Mouse (Mus musculus): ENCODE results near the gene Cited4.
A peak's percentile ranks its signal among the peaks of the same experiment; 100 is the strongest.

Gene Cited4

DNA sequence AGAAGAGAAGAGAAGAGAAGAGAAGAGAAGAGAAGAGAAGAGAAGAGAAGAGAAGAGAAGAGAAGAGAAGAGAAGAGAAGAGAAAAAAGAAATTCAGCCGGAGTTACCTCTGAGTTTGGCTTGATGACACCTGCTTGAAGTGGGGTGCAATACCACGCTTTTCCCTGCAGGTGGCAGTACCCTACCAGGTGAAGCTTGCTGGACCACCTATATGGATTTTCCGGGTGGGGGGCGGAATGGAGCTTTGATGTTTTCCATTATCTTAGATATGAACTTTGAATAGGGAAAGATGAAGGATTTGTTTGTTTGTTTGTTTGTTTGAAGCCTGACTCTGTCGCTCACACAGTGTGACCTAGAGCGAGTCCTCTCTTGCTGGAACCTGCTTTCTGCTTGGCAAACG lies 14.6 kb downstream of the Cited4 start:
- peak; percentile 58 for DNase-seq (ENCODE audit: low spot score)

DNA sequence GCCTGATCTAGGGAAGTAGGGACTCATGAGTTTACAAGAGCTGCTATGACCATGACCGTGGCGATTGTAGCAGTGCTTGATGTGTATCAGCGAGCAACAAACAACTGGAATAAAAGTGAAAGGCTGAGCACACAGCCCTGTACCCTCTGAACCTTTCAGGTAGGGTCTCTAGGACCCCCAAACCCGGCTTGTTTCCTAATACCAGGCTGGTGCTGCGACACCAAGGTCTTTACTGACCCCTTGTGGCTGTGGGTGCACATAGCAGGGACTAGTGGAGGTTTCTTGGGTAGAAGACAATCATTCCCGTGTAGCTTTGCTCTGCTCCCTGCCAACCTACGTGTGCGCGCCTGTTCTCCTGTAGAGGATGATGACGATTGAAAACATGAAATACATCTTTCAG lies 15.8 kb downstream of the Cited4 start:
- DNase-seq (ENCODE audit: low spot score): peak; percentile 86

GRCm38 (mm10) chr4:120683278-120683997 lies 17.1 kb downstream of the Cited4 start:
- no peak for DNase-seq (ENCODE audit: low spot score)

- peak; percentile 34 for DNase-seq (ENCODE audit: low spot score)
Observed at GRCm38 (mm10) chr4:120687282-120687681, 20.9 kb downstream of the Cited4 start.

DNA sequence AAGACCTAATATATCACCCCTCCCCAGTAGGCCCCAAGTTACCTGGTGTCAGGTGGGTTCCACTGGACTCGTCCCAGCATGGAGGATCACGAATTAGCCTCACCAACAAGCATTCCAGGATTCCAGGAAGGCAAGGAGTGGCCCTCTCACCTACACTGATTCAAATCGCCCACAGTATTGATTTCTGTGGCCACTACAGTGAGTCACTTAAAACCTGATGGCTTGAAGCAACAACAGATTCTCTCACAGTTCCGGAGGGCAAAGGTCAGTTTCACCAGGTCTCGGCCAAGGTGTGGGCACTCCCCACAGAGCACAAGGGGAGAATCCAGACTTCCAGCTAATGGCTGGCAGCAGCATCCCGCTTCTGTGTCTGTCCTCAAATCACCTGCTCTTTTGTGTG lies 22.9 kb downstream of the Cited4 start:
- DNase-seq (ENCODE audit: low spot score): no peak

GRCm38 (mm10) chr4:120692717-120693116 lies 26.3 kb downstream of the Cited4 start:
- DNase-seq (ENCODE audit: low spot score): peak; percentile 78

DNA sequence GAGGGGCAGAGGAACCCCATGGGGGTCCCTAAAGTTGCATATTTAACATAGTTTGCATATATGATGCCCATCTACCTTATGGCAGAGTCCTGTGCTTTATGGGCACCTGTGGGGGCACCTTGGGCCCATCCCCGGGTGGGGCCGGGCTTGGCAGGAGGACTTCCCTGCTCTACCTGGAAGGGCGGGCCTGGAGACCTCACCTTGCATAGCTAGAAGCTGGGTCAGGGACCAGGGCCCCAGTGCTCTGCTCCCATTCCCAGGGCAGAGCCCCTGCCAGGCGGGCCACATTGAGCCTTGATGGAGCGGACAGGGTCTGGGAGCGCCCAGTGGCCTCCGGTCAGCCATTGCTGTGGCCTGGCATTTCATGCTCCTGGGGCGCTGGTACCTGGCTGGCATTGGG lies 31.0 kb downstream of the Cited4 start:
- no peak for DNase-seq (ENCODE audit: low spot score)

- no peak for DNase-seq (ENCODE audit: low spot score)
Observed at GRCm38 (mm10) chr4:120697799-120698484, 31.6 kb downstream of the Cited4 start.

GRCm38 (mm10) chr4:120701180-120701579 lies 34.8 kb downstream of the Cited4 start:
- DNase-seq (ENCODE audit: low spot score): no peak

DNA sequence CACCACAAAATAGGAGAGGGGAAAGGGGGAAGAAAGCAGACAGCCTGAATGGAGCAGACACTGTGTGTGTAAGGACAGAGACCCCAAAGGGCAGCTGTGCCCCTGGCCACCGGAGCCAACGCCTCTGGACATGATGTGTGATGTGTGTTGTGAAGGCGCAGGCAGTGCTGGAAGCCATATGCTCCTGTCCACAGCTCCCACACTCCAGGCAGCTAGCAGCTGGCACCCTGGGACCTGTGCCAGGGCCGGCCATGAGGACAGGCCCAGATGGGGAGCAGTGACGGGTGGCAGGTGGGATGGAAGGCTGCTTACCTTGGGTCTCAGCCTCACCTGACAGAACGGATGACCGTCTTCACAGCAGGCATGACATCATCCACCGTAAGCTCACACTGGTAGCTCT lies 35.7 kb downstream of the Cited4 start:
- DNase-seq (ENCODE audit: low spot score): no peak

DNA sequence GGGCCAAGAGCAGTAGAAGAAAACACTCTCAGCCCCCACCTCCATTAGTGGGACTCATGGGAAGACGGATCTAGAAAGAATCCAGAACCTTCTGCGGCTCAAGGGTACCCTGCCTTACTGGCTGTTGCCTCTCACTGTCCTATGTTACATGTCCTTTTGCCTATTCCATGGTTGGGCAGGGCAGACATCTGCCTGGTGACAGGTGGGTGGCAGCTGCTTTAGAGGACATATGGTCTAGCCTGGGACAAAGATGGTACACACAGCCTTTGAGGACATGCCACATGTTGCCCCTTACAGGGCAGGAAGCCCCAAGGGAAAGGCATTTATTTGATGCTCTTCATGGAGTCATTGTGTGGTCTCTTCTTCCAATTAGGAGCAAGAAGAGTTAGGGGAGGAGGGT lies 36.1 kb downstream of the Cited4 start:
- DNase-seq (ENCODE audit: low spot score): no peak

- no peak for DNase-seq (ENCODE audit: low spot score)
Observed at GRCm38 (mm10) chr4:120712236-120712635, 45.9 kb downstream of the Cited4 start.

DNA sequence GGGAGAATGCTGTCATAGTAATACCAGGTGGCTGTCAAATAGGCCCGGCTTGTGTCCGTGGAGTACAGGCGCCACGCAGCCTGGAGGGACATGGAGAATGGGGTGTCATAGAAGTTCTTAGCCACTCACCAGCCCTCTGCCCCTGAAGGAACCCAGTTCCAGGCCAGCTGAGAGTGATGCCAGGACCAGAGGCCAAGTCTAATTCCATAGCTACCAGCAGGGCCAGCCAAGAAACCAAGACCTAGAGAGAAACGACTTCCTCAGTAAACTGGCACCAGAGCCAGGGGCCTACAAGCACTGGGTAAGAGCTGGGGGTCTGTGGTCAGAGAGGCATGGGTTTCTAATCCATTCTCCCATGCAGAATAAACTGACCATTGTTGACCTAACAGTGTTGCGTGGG lies 46.6 kb downstream of the Cited4 start:
- DNase-seq (ENCODE audit: low spot score): no peak

GRCm38 (mm10) chr4:120713856-120714497 lies 47.6 kb downstream of the Cited4 start:
- DNase-seq (ENCODE audit: low spot score): no peak

- DNase-seq (ENCODE audit: low spot score): peak; percentile 82
Observed at GRCm38 (mm10) chr4:120716141-120716571, 49.8 kb downstream of the Cited4 start.

DNA sequence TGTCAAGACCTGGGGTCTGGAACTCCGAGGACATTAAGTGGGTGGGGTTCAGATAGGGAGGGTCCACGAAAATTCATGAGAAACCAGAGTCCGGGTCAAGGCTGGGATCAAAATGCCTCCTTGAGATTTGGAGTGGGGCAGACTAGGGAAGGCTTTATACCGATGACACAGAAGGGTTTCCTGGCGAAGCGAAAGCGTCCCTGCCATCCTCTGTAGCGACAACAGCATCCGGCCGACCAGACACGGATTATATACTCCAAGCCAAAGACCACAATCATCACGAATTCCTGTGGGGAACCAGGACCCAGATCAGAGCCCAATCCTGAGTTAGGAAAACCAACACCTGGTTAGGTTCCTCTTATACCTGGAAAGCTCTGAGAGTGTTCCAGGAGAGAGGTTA lies 50.4 kb downstream of the Cited4 start:
- no peak for DNase-seq (ENCODE audit: low spot score)
